Mouse (Mus musculus) embryonic facial prominence, embryonic 12.5 days (tissue): ENCODE measurements around the gene Shcbp1l. TPM values are rescaled to one million over a fixed set of nuclear protein-coding genes. Genes with fewer than 3 reads are reported as not detected.
"Not testable (repeated sequence)": the region's sequence is repeated elsewhere in the genome, so short reads cannot be mapped to it uniquely, and the experiment has no call there.

Experiments
- ATAC-seq: fragments of 200-750 bp; cut with Nextera tagmentation; 2 replicates; pipeline ENCODE4 v1.8.0; 2017; ENCODE audit not compliant: insufficient number of reproducible peaks, insufficient read depth, low FRiP score, low TSS enrichment
- H3K27ac ChIP-seq: fragments of 300-500 bp; sonication (generic); 2 replicates; pipeline ENCODE4 v1.5.1; 2016; ENCODE audit warnings: mild to moderate bottlenecking
- H3K27me3 ChIP-seq: fragments of 300-500 bp; sonication (generic); 2 replicates; pipeline ENCODE4 v1.6.1; 2016; ENCODE audit warnings: mild to moderate bottlenecking, moderate library complexity
- H3K36me3 ChIP-seq: fragments of 300-500 bp; sonication (generic); 2 replicates; pipeline ENCODE4 v1.6.1; 2016; ENCODE audit warnings: mild to moderate bottlenecking
- H3K4me1 ChIP-seq: fragments of 300-500 bp; sonication (generic); 2 replicates; pipeline ENCODE4 v1.6.1; 2016
- H3K4me2 ChIP-seq: fragments of 300-500 bp; sonication (generic); replicated peaks from 2 replicates; pipeline ENCODE4 v1.6.1; 2016; ENCODE audit warnings: mild to moderate bottlenecking, moderate library complexity
- H3K4me3 ChIP-seq: fragments of 300-500 bp; sonication (generic); 2 replicates; pipeline ENCODE4 v1.5.1; 2016; ENCODE audit warnings: mild to moderate bottlenecking
- H3K9ac ChIP-seq: fragments of 300-500 bp; sonication (generic); 2 replicates; pipeline ENCODE4 v1.6.1; 2016; ENCODE audit warnings: mild to moderate bottlenecking, moderate library complexity
- H3K9me3 ChIP-seq: fragments of 300-500 bp; sonication (generic); 2 replicates; pipeline ENCODE4 v1.6.1; 2016; ENCODE audit warnings: mild to moderate bottlenecking, moderate library complexity
- WGBS: fragments of 180-500 bp; shearing (Covaris S2); methylation state at CpG from one replicate; pipeline ENCODE4 v1.1.7; 2016; 5-methylcytosine and 5-hydroxymethylcytosine counted together
- polyA plus RNA-seq: library from polyadenylated mRNA; unstranded; fragments of >200 nt; fragmentation: Nextera tagmentation; extraction: Ambion mirVana; gene quantifications from 2 replicates; pipeline ENCODE4 v1.2.1, GENCODE M21; 2016

The Shcbp1l gene
- polyA plus RNA-seq = 0.29 and 0.32 TPM in 2 replicates

DNA sequence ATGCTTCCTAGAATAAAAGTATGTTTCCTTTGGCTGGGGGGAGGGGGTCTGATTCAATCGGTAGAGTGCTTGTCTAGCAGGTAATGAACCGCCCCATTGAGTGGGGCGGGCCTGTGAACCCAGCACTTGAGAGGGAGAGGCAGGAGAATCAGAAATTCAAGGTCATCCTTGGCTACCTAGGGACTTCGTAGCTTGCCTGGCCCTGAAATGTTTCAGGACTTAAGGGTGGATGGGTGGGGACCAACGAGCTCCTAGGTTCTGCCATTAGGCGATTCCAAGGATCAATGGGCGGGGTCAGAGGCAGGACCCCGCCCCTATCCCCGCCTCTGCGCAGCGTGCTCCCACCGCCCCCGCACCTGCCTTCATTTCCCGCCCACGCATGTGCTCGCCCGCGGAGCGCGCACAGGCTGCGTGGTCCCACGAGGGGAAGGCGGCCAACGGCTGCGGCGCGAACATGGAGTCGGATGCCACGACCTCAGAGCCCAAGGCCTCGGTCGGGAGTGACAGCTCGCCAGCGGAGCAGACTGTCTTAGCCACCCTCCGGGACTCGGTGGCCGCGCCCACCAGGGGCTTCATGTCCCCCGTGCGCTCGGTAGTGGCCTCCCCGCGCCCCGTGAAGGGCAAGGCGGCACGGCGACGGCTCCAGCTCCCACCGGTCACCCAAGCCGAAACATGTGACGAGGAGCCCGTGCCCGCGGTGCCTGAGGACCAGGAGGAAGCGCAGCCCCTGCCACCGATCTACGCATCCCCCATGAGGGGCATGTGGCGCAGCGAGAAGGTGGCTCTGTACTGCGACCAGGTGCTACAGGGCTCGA, at the start of gene Shcbp1l:
Gene Shcbp1l, plus strand, starts transcription at position 393 of the 815 bp plus-strand sequence.
- H3K4me2 ChIP-seq = peak within 1 kb of the TSS; percentile 98
- H3K9me3 ChIP-seq = no peaks in the 10 kb centered on the region
- peak; percentile 81; the same call in 1 of the 2 replicates for ATAC-seq
- peak within 1 kb of the TSS; percentile 54 for H3K4me3 ChIP-seq
- H3K27me3 ChIP-seq = peaks cover 16% of the 10 kb centered on the region
- no peak within 1 kb of the TSS for H3K27ac ChIP-seq
- WGBS = 2% methylated on average over 60 of the region's 60 CpGs
- H3K4me1 ChIP-seq = 0 out of 2 replicates have a peak, but pooled peaks cover 9% of the 10 kb centered on the region
- no peaks in the 10 kb centered on the region for H3K36me3 ChIP-seq
- peak within 1 kb of the TSS; percentile 53 for H3K9ac ChIP-seq

DNA sequence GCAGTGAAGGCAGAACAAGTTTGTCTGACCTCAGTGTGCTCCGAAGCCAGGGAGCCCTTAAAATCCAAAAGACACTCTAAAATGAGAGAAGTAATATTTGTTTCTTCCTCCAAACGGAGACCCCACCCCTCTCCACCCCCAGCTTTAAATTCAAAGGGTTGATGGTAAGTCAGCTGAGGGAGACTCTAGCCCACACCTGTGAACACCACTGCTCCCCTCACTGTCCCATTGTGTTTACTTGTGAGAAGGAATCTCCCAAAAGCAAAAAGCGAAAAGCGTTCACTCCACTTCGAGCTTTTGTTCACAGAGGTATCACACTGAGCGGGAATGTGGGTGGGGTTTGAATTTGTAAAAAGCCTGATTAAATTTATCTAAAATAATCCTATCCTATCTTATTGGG, 48.5 kb upstream of the Shcbp1l start:
- Histone ChIP-seq H3K9ac (no peak overlapping the region), H3K4me2 (no peak overlapping the region; the same call in 1 of the 2 replicates), H3K4me1 (no peaks in the 10 kb centered on the region), H3K27ac (no peak overlapping the region), H3K9me3 (no peaks in the 10 kb centered on the region), H3K27me3 (no peaks in the 10 kb centered on the region), H3K4me3 (no peak overlapping the region), H3K36me3 (no peaks in the 10 kb centered on the region)
- 39% methylated on average over 6 of the region's 6 CpGs for WGBS
- ATAC-seq = no peak

DNA sequence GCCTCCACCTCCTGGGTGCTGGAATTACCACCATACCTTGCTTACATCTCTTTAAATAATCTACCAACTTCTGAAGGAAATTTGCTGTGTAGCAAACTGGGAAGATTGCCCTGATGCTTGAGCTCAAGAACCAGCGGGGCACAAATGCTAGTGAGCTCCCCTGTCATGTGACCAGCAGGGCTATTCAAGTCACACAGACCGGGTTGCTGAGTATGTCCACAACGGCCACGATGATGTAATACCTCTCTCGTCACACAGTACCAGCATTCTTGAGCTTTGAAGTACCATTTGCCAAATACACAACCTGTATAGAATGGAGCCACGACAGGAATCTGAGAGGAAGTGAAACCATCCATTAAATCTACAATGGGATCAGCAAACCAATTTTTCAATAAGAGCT, 46.4 kb upstream of the Shcbp1l start:
- no peak overlapping the region for H3K27ac ChIP-seq
- H3K9ac ChIP-seq = no peak overlapping the region
- WGBS = 58% methylated on average over 6 of the region's 6 CpGs
- no peaks in the 10 kb centered on the region for H3K4me1 ChIP-seq
- H3K4me2 ChIP-seq = no peak overlapping the region
- no peak for ATAC-seq
- H3K4me3 ChIP-seq = no peak overlapping the region
- H3K9me3 ChIP-seq = no peaks in the 10 kb centered on the region
- no peaks in the 10 kb centered on the region for H3K36me3 ChIP-seq
- no peaks in the 10 kb centered on the region for H3K27me3 ChIP-seq

DNA sequence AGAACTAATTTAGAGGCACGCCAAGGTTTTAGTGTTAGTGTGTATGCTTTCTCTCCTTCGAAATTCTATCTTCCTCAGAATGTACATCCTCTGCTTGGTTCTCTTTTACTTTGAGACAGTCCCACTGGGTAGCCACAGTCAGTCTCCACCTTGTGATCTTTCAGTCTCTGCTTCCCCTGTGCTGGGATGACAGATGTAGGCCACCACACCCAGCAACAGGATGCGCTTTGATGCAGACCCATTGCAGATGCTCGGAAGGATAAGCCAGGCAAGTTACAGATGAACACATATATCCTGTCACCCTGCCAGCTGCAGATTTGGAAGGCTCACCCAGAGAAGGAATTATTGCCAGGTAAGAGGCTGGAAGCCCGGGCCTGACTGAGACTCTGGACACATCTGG, 45.1 kb upstream of the Shcbp1l start:
- no peaks in the 10 kb centered on the region for H3K36me3 ChIP-seq
- 74% methylated on average over 5 of the region's 5 CpGs for WGBS

DNA sequence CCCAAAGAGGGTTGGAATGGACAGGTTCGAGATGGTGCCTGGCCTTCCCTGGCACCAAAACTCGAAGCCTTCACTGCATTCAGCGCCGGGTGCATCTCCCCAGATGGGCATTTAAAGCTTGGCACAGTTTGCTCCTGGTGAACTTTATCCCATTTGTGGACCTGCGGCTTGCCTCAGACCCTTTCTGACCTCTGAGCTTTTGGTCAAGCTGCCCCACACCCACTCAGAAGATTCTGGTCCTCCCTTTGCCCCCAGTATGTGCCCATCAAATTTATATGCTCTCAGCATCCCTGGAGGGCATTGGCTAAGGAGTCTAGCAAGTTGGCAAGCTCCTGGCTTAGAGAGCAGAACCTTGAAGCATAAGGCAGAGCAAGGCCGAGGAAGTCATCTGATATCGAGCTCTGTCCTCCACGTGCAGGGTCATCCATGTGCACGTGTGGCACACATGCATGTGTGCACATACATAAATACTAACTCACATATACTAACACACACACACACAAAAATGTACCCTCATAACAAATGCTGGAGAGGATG, 44.1 kb upstream of the Shcbp1l start:
- Histone ChIP-seq H3K4me1 (no peaks in the 10 kb centered on the region), H3K27me3 (no peaks in the 10 kb centered on the region), H3K9ac (no peak overlapping the region), H3K4me3 (no peak overlapping the region), H3K4me2 (no peak overlapping the region), H3K36me3 (no peaks in the 10 kb centered on the region), H3K9me3 (no peaks in the 10 kb centered on the region), H3K27ac (no peak overlapping the region)
- no peak for ATAC-seq
- whole genome bisulfite sequencing = 88% methylated on average over 9 of the region's 9 CpGs

More for the DNA sequence above, 45.1 kb upstream of the Shcbp1l start:
- Histone ChIP-seq H3K27me3 (no peaks in the 10 kb centered on the region), H3K4me1 (no peaks in the 10 kb centered on the region), H3K9ac (no peak overlapping the region), H3K4me3 (no peak overlapping the region), H3K4me2 (no peak overlapping the region), H3K9me3 (no peaks in the 10 kb centered on the region), H3K27ac (no peak overlapping the region)
- ATAC-seq = no peak

DNA sequence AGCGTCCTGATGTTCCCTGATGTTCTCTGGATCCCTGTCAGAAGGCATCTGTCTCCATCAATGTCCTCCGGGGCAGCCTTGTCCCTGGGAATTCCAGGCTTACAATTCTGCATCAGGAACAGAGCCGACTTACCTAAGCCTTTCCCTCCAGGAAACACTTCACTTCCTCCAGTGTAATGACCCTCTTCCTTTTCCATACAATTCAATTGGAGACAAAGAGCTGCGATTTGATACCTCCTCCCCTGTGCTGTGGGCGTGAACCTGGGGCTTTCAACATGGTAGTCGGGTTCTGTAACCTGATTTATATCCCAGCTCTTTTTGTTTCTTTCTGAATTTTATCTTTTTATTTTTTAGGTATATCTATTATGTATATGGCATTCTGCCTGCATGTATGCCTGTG, 39.9 kb upstream of the Shcbp1l start:
- WGBS = 61% methylated on average over 6 of the region's 6 CpGs
- peaks cover 5% of the 10 kb centered on the region; the same call in 1 of the 2 replicates for H3K4me1 ChIP-seq
- no peak overlapping the region for H3K4me2 ChIP-seq
- no peak overlapping the region for H3K9ac ChIP-seq
- H3K4me3 ChIP-seq = no peak overlapping the region
- no peaks in the 10 kb centered on the region for H3K36me3 ChIP-seq
- ATAC-seq = no peak
- no peaks in the 10 kb centered on the region for H3K9me3 ChIP-seq
- no peak overlapping the region for H3K27ac ChIP-seq
- no peaks in the 10 kb centered on the region for H3K27me3 ChIP-seq

DNA sequence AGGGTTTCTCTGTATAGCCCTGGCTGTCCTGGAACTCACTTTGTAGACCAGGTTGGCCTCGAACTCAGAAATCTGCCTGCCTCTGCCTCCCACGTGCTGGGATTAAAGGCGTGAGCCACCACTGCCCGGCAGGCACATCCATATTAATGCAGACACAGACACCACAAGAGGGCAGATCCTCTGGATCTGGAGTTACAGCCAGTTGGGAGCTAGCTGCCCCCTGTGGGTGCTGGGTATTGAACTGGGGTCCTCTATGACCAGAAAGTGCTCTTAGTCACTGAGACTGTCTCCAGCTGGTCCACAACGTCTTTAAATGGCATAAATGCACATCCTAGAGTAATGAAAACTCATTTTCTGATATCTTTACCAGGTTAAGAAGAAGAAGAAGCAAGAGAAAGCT, 39.3 kb upstream of the Shcbp1l start:
- H3K4me3 ChIP-seq, H3K4me1 ChIP-seq, ATAC-seq, H3K27ac ChIP-seq, H3K4me2 ChIP-seq, H3K9me3 ChIP-seq, H3K36me3 ChIP-seq, H3K9ac ChIP-seq, H3K27me3 ChIP-seq: not testable (repeated sequence)
- 86% methylated on average over 5 of the region's 5 CpGs for whole genome bisulfite sequencing

DNA sequence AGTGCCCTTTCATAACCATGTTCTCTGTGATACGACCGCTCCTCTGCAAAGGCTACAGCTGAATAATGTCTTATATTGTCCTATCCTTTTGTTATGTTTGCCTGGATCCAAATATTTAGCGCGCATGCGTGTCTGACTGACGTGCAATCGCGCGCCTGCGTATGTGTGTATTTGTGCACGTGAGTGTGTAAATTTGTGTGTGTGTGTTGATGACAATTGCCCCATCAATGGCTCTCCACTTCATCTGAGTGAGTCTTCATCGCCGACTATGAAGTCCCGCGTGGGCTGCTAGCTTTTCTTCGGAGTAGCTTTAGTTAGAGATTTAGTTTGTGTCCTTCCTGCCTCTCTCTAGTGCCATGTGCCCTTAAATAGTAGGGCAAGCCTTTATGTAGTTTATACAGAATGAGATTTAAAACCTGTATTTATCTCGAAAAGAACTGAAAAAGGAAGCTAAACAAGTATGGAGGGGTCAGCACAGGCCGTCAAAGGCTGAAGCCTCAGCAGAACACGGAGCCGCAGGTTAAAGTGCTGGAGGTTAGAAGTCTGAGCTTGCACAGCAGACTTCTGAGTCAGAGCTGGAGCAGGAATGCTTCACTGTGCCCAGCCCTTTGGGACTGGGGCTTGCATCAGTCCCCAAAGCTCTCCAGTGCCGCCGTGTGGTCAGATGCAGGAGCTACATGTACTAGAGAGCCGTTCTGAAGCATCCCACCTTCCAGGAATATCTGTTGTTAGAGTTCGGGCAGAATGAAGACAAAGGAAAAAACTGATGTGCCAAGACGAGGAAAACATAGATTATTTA, 38.5 kb upstream of the Shcbp1l start:
- H3K9ac ChIP-seq = no peak overlapping the region
- no peak overlapping the region for H3K4me3 ChIP-seq
- ATAC-seq = peak; percentile 85
- H3K9me3 ChIP-seq = no peaks in the 10 kb centered on the region
- peaks cover 5% of the 10 kb centered on the region; the same call in 1 of the 2 replicates for H3K4me1 ChIP-seq
- no peak overlapping the region for H3K27ac ChIP-seq
- H3K27me3 ChIP-seq = no peaks in the 10 kb centered on the region
- H3K36me3 ChIP-seq = no peaks in the 10 kb centered on the region
- 55% methylated on average over 25 of the region's 25 CpGs for WGBS
- H3K4me2 ChIP-seq = no peak overlapping the region

DNA sequence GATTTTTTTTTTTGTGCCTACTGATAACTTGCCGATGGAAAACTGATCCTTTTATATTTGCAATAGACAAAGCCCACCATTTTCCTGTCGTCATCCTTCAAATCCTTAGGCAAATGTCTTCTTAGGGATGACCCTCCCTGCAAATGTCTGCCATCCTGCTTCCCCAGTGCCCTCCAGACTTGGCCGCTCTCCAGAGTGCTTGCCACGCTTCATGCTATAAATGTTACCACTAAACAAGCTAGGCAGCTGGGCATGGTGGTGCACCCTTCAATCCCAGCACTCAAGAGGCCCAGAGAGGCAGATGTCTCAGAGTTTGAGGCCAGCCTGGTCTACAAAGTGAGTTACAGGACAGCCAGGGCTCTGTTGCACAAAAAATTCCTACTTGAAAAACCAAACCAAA, 29.3 kb upstream of the Shcbp1l start:
- 86% methylated on average over 4 of the region's 4 CpGs for WGBS
- not testable (repeated sequence) for H3K4me2 ChIP-seq, ATAC-seq, H3K4me3 ChIP-seq, H3K9me3 ChIP-seq, H3K36me3 ChIP-seq, H3K9ac ChIP-seq, H3K4me1 ChIP-seq, H3K27ac ChIP-seq, H3K27me3 ChIP-seq

DNA sequence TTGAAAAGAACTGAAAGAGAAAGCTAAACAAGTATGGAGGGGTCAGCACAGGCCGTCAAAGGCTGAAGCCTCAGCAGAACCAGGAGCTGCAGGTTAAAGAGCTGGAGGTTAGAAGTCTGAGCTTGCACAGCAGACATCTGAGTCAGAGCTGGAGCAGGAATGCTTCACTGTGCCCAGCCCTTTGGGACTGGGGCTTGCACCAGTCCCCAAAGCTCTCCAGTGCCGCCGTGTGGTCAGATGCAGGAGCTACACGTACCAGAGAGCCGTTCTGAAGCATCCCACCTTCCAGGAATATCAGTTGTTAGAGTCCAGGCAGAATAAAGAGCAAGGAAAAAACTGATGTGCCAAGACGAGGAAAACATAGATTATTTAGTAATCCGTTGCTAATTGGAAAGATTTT, 23.2 kb upstream of the Shcbp1l start:
- no peak overlapping the region for H3K4me2 ChIP-seq
- H3K9ac ChIP-seq = no peak overlapping the region
- H3K36me3 ChIP-seq = no peaks in the 10 kb centered on the region
- H3K27ac ChIP-seq = no peak overlapping the region
- H3K27me3 ChIP-seq = no peaks in the 10 kb centered on the region
- no peak overlapping the region for H3K4me3 ChIP-seq
- ATAC-seq = 0 out of 2 replicates have a peak, but pooled peaks have one; percentile 67
- 1% methylated on average over 7 of the region's 7 CpGs for whole genome bisulfite sequencing
- no peaks in the 10 kb centered on the region for H3K4me1 ChIP-seq
- no peaks in the 10 kb centered on the region for H3K9me3 ChIP-seq

DNA sequence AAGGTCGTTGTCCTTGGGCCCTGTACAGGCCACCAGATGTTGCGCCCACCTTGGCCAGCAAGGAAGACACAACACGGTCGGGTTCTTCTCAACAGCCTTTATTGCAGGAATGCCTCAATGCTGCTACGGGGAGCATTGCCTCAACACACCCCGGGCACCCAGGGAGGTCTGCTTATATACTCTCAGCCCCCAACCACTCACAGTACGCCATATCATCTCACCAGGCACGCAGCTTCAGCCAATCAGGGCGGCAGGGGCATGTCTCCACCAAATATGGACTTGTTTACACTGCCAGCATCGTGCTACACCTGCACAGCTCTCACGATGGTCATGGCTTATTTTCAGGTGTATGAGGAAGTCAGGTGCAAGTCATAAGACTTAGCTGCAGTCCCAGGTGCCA, 17.3 kb upstream of the Shcbp1l start:
- not testable (repeated sequence) for H3K4me3 ChIP-seq, H3K9me3 ChIP-seq, ATAC-seq, H3K27ac ChIP-seq, H3K9ac ChIP-seq, H3K36me3 ChIP-seq, H3K4me1 ChIP-seq, H3K4me2 ChIP-seq, H3K27me3 ChIP-seq
- 87% methylated on average over 11 of the region's 11 CpGs for WGBS

DNA sequence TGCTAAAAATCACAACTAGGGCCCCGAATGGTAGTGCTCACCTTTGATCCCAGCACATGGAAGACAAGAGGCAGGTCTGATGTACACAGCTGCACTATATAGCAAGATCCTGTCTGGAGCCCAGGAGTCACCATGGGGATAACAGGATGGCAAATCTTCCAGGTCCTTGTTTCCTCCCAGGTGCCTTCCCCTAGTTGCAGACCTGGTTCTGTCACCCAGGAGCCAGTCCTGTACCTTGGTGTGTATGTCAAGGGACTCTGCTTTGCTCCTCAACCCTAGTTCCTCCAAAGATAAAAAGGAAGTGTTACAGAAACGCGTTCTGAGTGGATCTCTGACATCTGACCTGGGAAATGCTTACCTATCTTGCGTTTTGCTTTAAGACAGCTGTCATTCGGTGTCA, 16.7 kb upstream of the Shcbp1l start:
- H3K36me3 ChIP-seq, H3K9me3 ChIP-seq, ATAC-seq, H3K27ac ChIP-seq, H3K9ac ChIP-seq, H3K4me2 ChIP-seq, H3K4me3 ChIP-seq, H3K4me1 ChIP-seq, H3K27me3 ChIP-seq: not testable (repeated sequence)
- WGBS = 80% methylated on average over 5 of the region's 5 CpGs
